ENCODE assay signal across 10 mouse cellular contexts in the genomic region with DNA sequence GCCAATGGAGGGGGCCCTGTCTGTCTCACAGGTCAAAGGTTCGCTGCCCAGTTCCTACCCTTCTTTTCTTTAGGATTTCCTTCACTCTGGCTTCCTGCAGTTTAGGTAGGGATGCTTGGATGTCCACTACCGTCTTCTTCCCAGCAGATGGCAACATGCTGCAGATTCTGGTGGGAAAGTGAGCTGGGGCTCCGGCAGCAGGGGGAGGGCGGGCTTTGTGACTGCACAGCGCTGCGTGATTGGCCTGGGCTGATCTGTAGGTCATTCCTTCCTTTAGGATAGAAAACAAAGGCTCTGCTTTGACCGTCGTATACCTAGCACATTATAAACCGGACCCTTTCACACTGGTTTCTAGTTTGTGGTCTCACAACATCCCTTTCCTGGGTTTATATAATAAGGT. TPM values are rescaled to one million over a fixed set of nuclear protein-coding genes. Genes with fewer than 3 reads are reported as not detected.
A peak's percentile ranks its signal among the peaks of the same experiment; 100 is the strongest.
DNase-seq lines count a peak whose midpoint lies in the region; ATAC-seq and TF ChIP-seq lines count a peak whose summit lies in the region.
"Had no signal": no experiment of that assay in that cellular context is flagged by ENCODE, and none has a peak within 500 bp of the region (broad histone marks: within the 10 kb centered on the region; RNA-seq: fewer than 3 reads in every experiment).

No protein-coding gene starts in this region.

- H3K4me1 ChIP-seq in limb, embryonic 10.5 days, result 0 out of 2 replicates have a peak, but pooled peaks cover 2% of the 10 kb centered on the region
- peaks cover 2% of the 10 kb centered on the region for H3K4me1 ChIP-seq in midbrain, embryonic 13.5 days (replicated peaks)

- no peak overlapping the region for H3K9ac ChIP-seq in midbrain, embryonic 13.5 days (replicated peaks)
- H3K9ac ChIP-seq: liver, embryonic 13.5 days had no signal

- intact Hi-C loops in gastrocnemius, adult 2 months (cut with DNase I), result no loop called here

- H3K4me2 ChIP-seq in midbrain, embryonic 13.5 days (replicated peaks), result no peak overlapping the region
- H3K4me2 ChIP-seq: liver, embryonic 13.5 days had no signal

- H3K27ac ChIP-seq in gastrocnemius, adult 2 months, result no peak overlapping the region
- no peak overlapping the region for H3K27ac ChIP-seq in limb, embryonic 10.5 days
- H3K27ac ChIP-seq in midbrain, embryonic 13.5 days, result peak overlapping the region; percentile 54
- H3K27ac ChIP-seq: liver, embryonic 13.5 days had no signal

- H3K4me3 ChIP-seq in gastrocnemius, adult 2 months, result no peak overlapping the region
- no peak overlapping the region for H3K4me3 ChIP-seq in limb, embryonic 10.5 days
- H3K4me3 ChIP-seq in midbrain, embryonic 13.5 days (replicated peaks), result no peak overlapping the region
- H3K4me3 ChIP-seq: liver, embryonic 13.5 days had no signal

- peak; percentile 59 for DNase-seq in gastrocnemius, adult 2 months
- no peak for DNase-seq in gastrocnemius, postnatal 25 days
- peak; percentile 54 to 75 for DNase-seq in cerebellum, postnatal 4 days (ENCODE audit: low spot score in 2 of 2)
- peak; percentile 29 to 64 for DNase-seq in gastrocnemius, postnatal 4 days (ENCODE audit: low spot score in 2 of 2)
- peak; percentile 25 for DNase-seq in kidney, adult 18-20 months
- DNase-seq in limb, embryonic 10.5 days (ENCODE audit: low spot score), result peak; percentile 77
- peak; percentile 52 for DNase-seq in thymus, postnatal 14 days
- DNase-seq: liver, embryonic 13.5 days had no signal

- peak; percentile 55 for TF ChIP-seq CTCF in gastrocnemius, adult 2 months (IDR thresholded peaks at IDR 0.05)

- H3K36me3 ChIP-seq in limb, embryonic 10.5 days, result no peaks in the 10 kb centered on the region
- H3K36me3 ChIP-seq in midbrain, embryonic 13.5 days, result no peaks in the 10 kb centered on the region
- H3K36me3 ChIP-seq: liver, embryonic 13.5 days had no signal

- peak; percentile 94 for ATAC-seq in midbrain, embryonic 13.5 days

- H3K9me3 ChIP-seq in limb, embryonic 10.5 days (replicated peaks), result no peaks in the 10 kb centered on the region
- H3K9me3 ChIP-seq in midbrain, embryonic 13.5 days, result no peaks in the 10 kb centered on the region
- H3K9me3 ChIP-seq: liver, embryonic 13.5 days had no signal

- WGBS in limb, embryonic 10.5 days, result 13% methylated on average over 9 of the region's 9 CpGs
- 5% methylated on average over 9 of the region's 9 CpGs for WGBS in midbrain, embryonic 13.5 days

- no peaks in the 10 kb centered on the region for H3K27me3 ChIP-seq in limb, embryonic 10.5 days (ENCODE audit: low read depth, poor library complexity, severe bottlenecking)
- peaks cover 2% of the 10 kb centered on the region; the same call in 1 of the 2 replicates for H3K27me3 ChIP-seq in midbrain, embryonic 13.5 days

RNA-seq across cellular contexts. Expression of a gene that starts 29.9 kb away (rescaled TPM):
- total RNA-seq in gastrocnemius, adult 2 months (2021), result not detected
- not detected for total RNA-seq in gastrocnemius, postnatal 25 days (2021)
- total RNA-seq in gastrocnemius, postnatal 4 days (2021), result under 1 TPM; 0.12 to 0.13 TPM
- polyA plus RNA-seq in limb, embryonic 10.5 days (2016; fragmentation: Nextera tagmentation; extraction: Ambion mirVana), result 0.04 and 0.06 TPM in 2 replicates
- polyA plus RNA-seq in midbrain, embryonic 13.5 days (2015; fragmentation: Nextera tagmentation; extraction: Ambion mirVana), result 5.5 and 6.6 TPM in 2 replicates
- polyA plus RNA-seq: C2C12; liver, embryonic 13.5 days had no signal

RNA-seq across cellular contexts. Expression of a gene that starts 38.2 kb away (rescaled TPM):
- under 1 TPM; 0.17 to 0.41 TPM for total RNA-seq in gastrocnemius, adult 2 months (2021)
- not detected for total RNA-seq in gastrocnemius, postnatal 25 days (2021)
- total RNA-seq in gastrocnemius, postnatal 4 days (2021), result under 1 TPM; 0.21 to 0.78 TPM
- 0.13 TPM in 2 replicates for polyA plus RNA-seq in limb, embryonic 10.5 days (2016; fragmentation: Nextera tagmentation; extraction: Ambion mirVana)
- 3.6 and 4.0 TPM in 2 replicates for polyA plus RNA-seq in midbrain, embryonic 13.5 days (2015; fragmentation: Nextera tagmentation; extraction: Ambion mirVana)

RNA-seq across cellular contexts. Expression of a gene that starts 59.7 kb away (rescaled TPM):
- 10 to 100 TPM; 37.7 to 41.1 TPM for total RNA-seq in gastrocnemius, adult 2 months (2021)
- total RNA-seq in gastrocnemius, postnatal 25 days (2021), result 10 to 100 TPM; 26.7 to 28.1 TPM
- total RNA-seq in gastrocnemius, postnatal 4 days (2021), result 10 to 100 TPM; 32.4 to 32.5 TPM
- 10.0 and 12.0 TPM in 2 replicates for polyA plus RNA-seq in limb, embryonic 10.5 days (2016; fragmentation: Nextera tagmentation; extraction: Ambion mirVana)
- polyA plus RNA-seq in midbrain, embryonic 13.5 days (2015; fragmentation: Nextera tagmentation; extraction: Ambion mirVana), result 13.0 and 14.5 TPM in 2 replicates
